Mouse (Mus musculus) ES-Bruce4 (cell line): ENCODE measurements at regions not wholly inside any gene's neighbourhood (a gene's known extent, or its start where the extent isn't known, plus 50 kb on each side); places are given as distances from the start of the nearest gene placed in this dataset.

Experiments
- CTCF ChIP-seq: IDR thresholded peaks from one replicate; pipeline ENCODE4 v1.8.1; 2011; ENCODE audit warnings: low read depth, low read length
- POLR2A ChIP-seq: IDR thresholded peaks from one replicate; pipeline ENCODE4 v1.8.1; 2011; ENCODE audit warnings: low read length; ENCODE audit not compliant: insufficient read depth

DNA sequence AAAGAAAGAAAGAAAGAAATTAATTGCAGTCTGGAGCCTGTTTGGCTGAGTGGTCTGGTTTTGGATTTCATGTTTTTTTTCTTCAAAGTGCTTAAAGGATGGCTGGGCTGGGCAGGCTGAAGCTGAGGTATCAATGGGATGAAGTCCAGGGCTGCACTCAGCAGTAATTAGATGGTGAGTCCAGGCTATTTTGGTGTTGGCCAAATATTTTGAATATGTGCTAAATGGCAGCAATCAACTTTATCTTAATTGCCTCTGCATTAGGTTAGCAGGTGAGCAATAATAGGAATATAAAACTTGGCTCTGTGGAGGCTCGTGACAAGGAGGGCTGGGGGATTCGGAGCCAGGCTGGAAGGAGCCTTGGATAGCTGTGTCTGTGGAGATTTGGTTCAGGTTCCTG, 329.3 kb downstream of the Glrx3 start:
- no peak for TF ChIP-seq CTCF
- no peak for TF ChIP-seq POLR2A
